Mouse (Mus musculus) heart, adult 2 months (tissue): Measurements from ENCODE around the gene Nrxn3.

ENCODE experiments used
- CTCF ChIP-seq: fragments of 200-600 bp; IDR thresholded peaks from 2 replicates; pipeline ENCODE4 v1.8.1; 2022; ENCODE audit warnings: antibody characterized with exemption, mild to moderate bottlenecking, moderate library complexity
- POLR2A ChIP-seq: fragments of 200-500 bp; IDR thresholded peaks from 2 replicates; pipeline ENCODE4 v1.6.1; 2011; ENCODE audit warnings: mild to moderate bottlenecking, low read depth, low read length, control low read depth; ENCODE audit not compliant: insufficient read depth

- TF ChIP-seq CTCF (no peak), POLR2A (no peak)
Observed at GRCm38 (mm10) chr12:90274621-90275236, 1552.1 kb downstream of the Nrxn3 start.
